Mouse (Mus musculus) CH12.LX (cell line): Measurements from ENCODE around the gene Bmp8a. TPM values are rescaled to one million over a fixed set of nuclear protein-coding genes. Genes with fewer than 3 reads are reported as not detected.
"Not testable (repeated sequence)": the region's sequence is repeated elsewhere in the genome, so short reads cannot be mapped to it uniquely, and the experiment has no call there.

Experiments
- DNase-seq: peaks from one replicate; pipeline ENCODE4 v3.0.0-alpha.2; 2013; ENCODE audit errors: extremely low read depth
- H3K27ac ChIP-seq: 2 replicates; pipeline ENCODE4 v1.5.1; 2012; ENCODE audit warnings: low read depth, mild to moderate bottlenecking, control low read depth, moderate library complexity; ENCODE audit not compliant: insufficient read depth
- H3K27me3 ChIP-seq: replicated peaks from 2 replicates; pipeline ENCODE3; 2012; ENCODE audit warnings: inconsistent platforms
- H3K36me3 ChIP-seq, 2 experiments: replicated peaks in 1 of 2; 2 replicates each; pipeline versions ENCODE3 to v1.6.1; 2012; ENCODE audit warnings: inconsistent platforms in 1 of 2, low read length in 1 of 2, mild to moderate bottlenecking in 1 of 2, mixed read lengths in 1 of 2, moderate library complexity in 1 of 2; ENCODE audit not compliant: control insufficient read depth in 1 of 2, insufficient read depth in 1 of 2
- H3K4me1 ChIP-seq, 2 experiments: 2 replicates each; pipeline ENCODE4 v1.6.1; 2012; ENCODE audit warnings: inconsistent platforms in 1 of 2, moderate library complexity in 1 of 2; ENCODE audit not compliant: insufficient read depth in 2 of 2, control insufficient read depth in 1 of 2
- H3K4me2 ChIP-seq: 2 replicates; pipeline ENCODE4 v1.6.1; 2012; ENCODE audit warnings: low read depth, mild to moderate bottlenecking, control low read depth; ENCODE audit not compliant: poor library complexity, insufficient read depth, severe bottlenecking
- H3K4me3 ChIP-seq, 3 experiments: fragments of 150-350 bp in 1 of 3; sonication (generic) in 1 of 3; replicated peaks in 1 of 3; 2 replicates each; pipeline versions ENCODE3 to v1.5.1; 2011 to 2012; ENCODE audit warnings: low read depth in 2 of 3, low read length in 2 of 3, mild to moderate bottlenecking in 2 of 3, moderate library complexity in 2 of 3, control low read depth in 1 of 3, improper control_type of control experiment in 1 of 3, inconsistent platforms in 1 of 3, mixed read lengths in 1 of 3; ENCODE audit not compliant: poor library complexity in 1 of 3
- H3K79me2 ChIP-seq: replicated peaks from 2 replicates; pipeline ENCODE4 v1.6.1; 2012; ENCODE audit warnings: mild to moderate bottlenecking, moderate library complexity; ENCODE audit not compliant: control insufficient read depth, poor library complexity, insufficient read depth, severe bottlenecking; ENCODE audit errors: extremely low read depth
- H3K9ac ChIP-seq: 2 replicates; pipeline ENCODE4 v1.6.1; 2012; ENCODE audit warnings: low read depth, mild to moderate bottlenecking, control low read depth, moderate library complexity; ENCODE audit not compliant: insufficient read depth
- H3K9me3 ChIP-seq: replicated peaks from 2 replicates; pipeline ENCODE3; 2012; ENCODE audit warnings: low read length, inconsistent platforms, mixed read lengths
- BHLHE40 ChIP-seq: IDR thresholded peaks from 2 replicates; pipeline ENCODE4 v1.6.1; 2011; ENCODE audit warnings: mild to moderate bottlenecking, low read depth, low read length, improper control_type of control experiment
- CHD1 ChIP-seq: IDR thresholded peaks from 2 replicates; pipeline ENCODE4 v1.6.1; 2012; ENCODE audit warnings: low read depth, low read length, improper control_type of control experiment, inconsistent platforms
- JUN ChIP-seq: IDR thresholded peaks from 2 replicates; pipeline ENCODE4 v1.6.1; 2011; ENCODE audit warnings: low read depth, mild to moderate bottlenecking, low read length, improper control_type of control experiment, moderate library complexity; ENCODE audit not compliant: insufficient read depth
- JUND ChIP-seq: conservative IDR thresholded peaks from 2 replicates; pipeline ENCODE4 v1.6.1; 2011; ENCODE audit warnings: low read depth, low read length, improper control_type of control experiment
- KAT2A ChIP-seq: IDR thresholded peaks from 2 replicates; pipeline ENCODE4 v1.6.1; 2012; ENCODE audit warnings: low read length, improper control_type of control experiment, inconsistent platforms; ENCODE audit not compliant: insufficient replicate concordance
- MXI1 ChIP-seq: IDR thresholded peaks from 2 replicates; pipeline ENCODE4 v1.6.1; 2011; ENCODE audit warnings: mild to moderate bottlenecking, low read depth, low read length, improper control_type of control experiment
- MYC ChIP-seq: IDR thresholded peaks from 2 replicates; pipeline ENCODE4 v1.6.1; 2011; ENCODE audit warnings: low read depth, mild to moderate bottlenecking, improper control_type of control experiment, low read length
- PAX5 ChIP-seq: IDR thresholded peaks from 2 replicates; pipeline ENCODE4 v1.6.1; 2012; ENCODE audit warnings: low read length, inconsistent platforms, mixed read lengths
- RAD21 ChIP-seq: IDR thresholded peaks from 2 replicates; pipeline ENCODE4 v1.6.1; 2011; ENCODE audit warnings: low read depth, mild to moderate bottlenecking, low read length, improper control_type of control experiment, moderate library complexity
- RCOR1 ChIP-seq: conservative IDR thresholded peaks from 2 replicates; pipeline ENCODE4 v1.6.1; 2012; ENCODE audit warnings: low read depth, mild to moderate bottlenecking, inconsistent platforms, low read length, improper control_type of control experiment
- SMC3 ChIP-seq: IDR thresholded peaks from 2 replicates; pipeline ENCODE4 v1.6.1; 2011; ENCODE audit warnings: low read depth, low read length, improper control_type of control experiment
- TBP ChIP-seq: conservative IDR thresholded peaks from 2 replicates; pipeline ENCODE4 v1.6.1; 2011; ENCODE audit warnings: low read depth, low read length, improper control_type of control experiment
- TCF12 ChIP-seq: IDR thresholded peaks from 2 replicates; pipeline ENCODE4 v1.6.1; 2014; ENCODE audit warnings: low read depth, mild to moderate bottlenecking, inconsistent platforms, low read length, improper control_type of control experiment
- UBTF ChIP-seq: IDR thresholded peaks from 2 replicates; pipeline ENCODE4 v1.6.1; 2012; ENCODE audit warnings: low read depth, mild to moderate bottlenecking, inconsistent platforms, low read length, improper control_type of control experiment, moderate library complexity
- USF1 ChIP-seq: IDR thresholded peaks from 2 replicates; pipeline ENCODE4 v1.6.1; 2014; ENCODE audit warnings: low read depth, mild to moderate bottlenecking, inconsistent platforms, low read length, improper control_type of control experiment
- ZKSCAN1 ChIP-seq: IDR thresholded peaks from 2 replicates; pipeline ENCODE4 v1.6.1; 2012; ENCODE audit warnings: low read depth, inconsistent platforms, low read length, improper control_type of control experiment, borderline replicate concordance
- ZNF384 ChIP-seq: IDR thresholded peaks from 2 replicates; pipeline ENCODE4 v1.6.1; 2012; ENCODE audit warnings: low read depth, low read length, improper control_type of control experiment, inconsistent platforms
- dilution Hi-C: fragments of 300-500 bp; cut with MboI; formaldehyde crosslinking; loops from 2 replicates; pipeline ENCODE4 v1.14.3; 2020; ENCODE audit warnings: low sequenced_read_pairs; ENCODE audit not compliant: extremely low pct_unique_long_range_greater_than_20kb, extremely low pct_ligation_motif_present
- in situ Hi-C: fragments of 300-500 bp; cut with MboI; formaldehyde crosslinking; loops from 3 replicates; pipeline ENCODE4 v1.14.3; 2019; ENCODE audit warnings: low sequenced_read_pairs, low pct_ligation_motif_present, low pct_unique_long_range_greater_than_20kb, mixed read lengths
- polyA plus RNA-seq: library from polyadenylated mRNA; unstranded; fragments of >175 nt; gene quantifications from 2 replicates; pipeline ENCODE4 v1.2.1, GENCODE M21; 2012; ENCODE audit warnings: low read depth; ENCODE audit not compliant: insufficient read length
- total RNA-seq, 2 experiments: library from RNA; depleted of rRNA; stranded (reverse); fragments of 300-350 nt in 1 of 2; fragments of >200 nt in 1 of 2; gene quantifications; 2 replicates each; pipeline ENCODE4 v1.2.3; 2012 to 2014

Gene Bmp8a
- total and polyA plus RNA-seq, 3 experiments: 0.30 to 0.76 (median 0.68) TPM

- Histone ChIP-seq H3K36me3 (peaks cover 0 to 2% of the 10 kb centered on the region in 2 experiments), H3K9me3 (peaks cover 8% of the 10 kb centered on the region), H3K27me3 (no peaks in the 10 kb centered on the region), H3K9ac (no peak overlapping the region)
- dilution Hi-C loops: no loop called here
- no peak for DNase-seq
- TF ChIP-seq JUND: no peak
- no peak for TF ChIP-seq SMC3
- TF ChIP-seq ZNF384: no peak
- TF ChIP-seq USF1: no peak
- TF ChIP-seq TBP: no peak
- TF ChIP-seq RCOR1: no peak
- no peak for TF ChIP-seq MYC
- TF ChIP-seq JUN: no peak
- no peak for TF ChIP-seq KAT2A
- TF ChIP-seq ZKSCAN1: no peak
- TF ChIP-seq UBTF: no peak
- no peak for TF ChIP-seq RAD21
- no peak for TF ChIP-seq CHD1
- no peak for TF ChIP-seq MXI1
- TF ChIP-seq PAX5: no peak
- TF ChIP-seq BHLHE40: no peak
- no peak for TF ChIP-seq TCF12
- TF ChIP-seq, all 38 proteins: peak for 0
- H3K27ac ChIP-seq: no peak overlapping the region
- H3K79me2 ChIP-seq: no peaks in the 10 kb centered on the region
- no peak overlapping the region for H3K4me2 ChIP-seq
- H3K4me1 ChIP-seq: peaks cover 8 to 26% of the 10 kb centered on the region in 2 experiments
- in situ Hi-C loops: no loop called here
- no peak overlapping the region for H3K4me3 ChIP-seq
These were observed 7.1 kb downstream of the Bmp8a start for GRCm38 (mm10) chr4:123335796-123336585.

GRCm38 (mm10) chr4:123335244-123335643 lies 7.8 kb downstream of the Bmp8a start:
- H3K36me3 ChIP-seq, H3K27me3 ChIP-seq, in situ Hi-C loops, dilution Hi-C loops, H3K9ac ChIP-seq, DNase-seq, H3K79me2 ChIP-seq, H3K27ac ChIP-seq, H3K4me2 ChIP-seq, H3K4me3 ChIP-seq, H3K9me3 ChIP-seq: not testable (repeated sequence)
- H3K4me1 ChIP-seq: peaks cover 3 to 19% of the 10 kb centered on the region in 2 experiments; a peak in 2 of 4 replicates
